Mouse (Mus musculus) heart, adult 2 months (tissue): ENCODE measurements at regions not wholly inside any gene's neighbourhood (a gene's known extent, or its start where the extent isn't known, plus 50 kb on each side); places are given as distances from the start of the nearest gene placed in this dataset.

Experiments used
- EP300 ChIP-seq: fragments of 200-500 bp; IDR thresholded peaks from 2 replicates; pipeline ENCODE4 v1.6.1; 2011; ENCODE audit warnings: low read depth, low read length, control low read depth; ENCODE audit not compliant: insufficient read depth
- POLR2A ChIP-seq: fragments of 200-500 bp; IDR thresholded peaks from 2 replicates; pipeline ENCODE4 v1.6.1; 2011; ENCODE audit warnings: mild to moderate bottlenecking, low read depth, low read length, control low read depth; ENCODE audit not compliant: insufficient read depth

GRCm38 (mm10) chr3:121600388-121600787 is 68.2 kb upstream of the Slc44a3 start:
- no peak for TF ChIP-seq EP300
- TF ChIP-seq POLR2A: no peak
